Mouse (Mus musculus) testis, adult 2 months (tissue): ENCODE measurements around the gene Mog.

Source experiments
- CTCF ChIP-seq: fragments of 200-500 bp; IDR thresholded peaks from 2 replicates; pipeline ENCODE4 v1.5.1; 2012; ENCODE audit warnings: low read depth, mild to moderate bottlenecking, inconsistent platforms, low read length, moderate library complexity; ENCODE audit not compliant: control insufficient read depth, insufficient read depth, insufficient replicate concordance
- POLR2A ChIP-seq: fragments of 200-500 bp; IDR thresholded peaks from 2 replicates; pipeline ENCODE4 v1.6.1; 2012; ENCODE audit warnings: low read depth, mild to moderate bottlenecking, inconsistent platforms, low read length, moderate library complexity; ENCODE audit not compliant: control insufficient read depth

GRCm38 (mm10) chr17:37026425-37026824, 3.2 kb upstream of the Mog start:
- TF ChIP-seq POLR2A (no peak), CTCF (no peak)
